Mouse (Mus musculus) heart, embryonic 15.5 days (tissue): Measurements from ENCODE around the gene Smlr1. TPM values are rescaled to one million over a fixed set of nuclear protein-coding genes. Genes with fewer than 3 reads are reported as not detected.

Experiments
- ATAC-seq: fragments of 200-750 bp; cut with Nextera tagmentation; replicated peaks from 2 replicates; pipeline ENCODE4 v1.8.0; 2017; ENCODE audit warnings: low read depth, moderate TSS enrichment; ENCODE audit not compliant: insufficient number of reproducible peaks, insufficient read depth, low FRiP score
- H3K27ac ChIP-seq: fragments of 300-500 bp; sonication (generic); 2 replicates; pipeline ENCODE4 v1.5.1; 2015; ENCODE audit warnings: mild to moderate bottlenecking, inconsistent platforms
- H3K27me3 ChIP-seq: fragments of 300-500 bp; sonication (generic); 2 replicates; pipeline ENCODE4 v1.6.1; 2015; ENCODE audit warnings: inconsistent platforms
- H3K36me3 ChIP-seq: fragments of 300-500 bp; sonication (generic); 2 replicates; pipeline ENCODE4 v1.6.1; 2015; ENCODE audit warnings: mild to moderate bottlenecking, inconsistent platforms
- H3K4me1 ChIP-seq: fragments of 300-500 bp; sonication (generic); replicated peaks from 2 replicates; pipeline ENCODE4 v1.6.1; 2015; ENCODE audit warnings: inconsistent platforms
- H3K4me2 ChIP-seq: fragments of 300-500 bp; sonication (generic); 2 replicates; pipeline ENCODE4 v1.6.1; 2015; ENCODE audit warnings: inconsistent platforms, mild to moderate bottlenecking, moderate library complexity
- H3K4me3 ChIP-seq: fragments of 300-500 bp; sonication (generic); 2 replicates; pipeline ENCODE4 v1.5.1; 2015; ENCODE audit warnings: mild to moderate bottlenecking, inconsistent platforms
- H3K9ac ChIP-seq: fragments of 300-500 bp; sonication (generic); 2 replicates; pipeline ENCODE4 v1.6.1; 2015; ENCODE audit warnings: mild to moderate bottlenecking, inconsistent platforms
- H3K9me3 ChIP-seq: fragments of 300-500 bp; sonication (generic); replicated peaks from 2 replicates; pipeline ENCODE4 v1.6.1; 2016; ENCODE audit warnings: inconsistent platforms
- WGBS: fragments of 180-500 bp; shearing (Covaris S2); methylation state at CpG from one replicate; pipeline ENCODE4 v1.1.7; 2015; ENCODE audit warnings: mixed read lengths; 5-methylcytosine and 5-hydroxymethylcytosine counted together
- polyA plus RNA-seq: library from polyadenylated mRNA; unstranded; fragments of >200 nt; fragmentation: Nextera tagmentation; extraction: Ambion mirVana; gene quantifications from 2 replicates; pipeline ENCODE4 v1.2.1, GENCODE M21; 2015

Smlr1 gene
- polyA plus RNA-seq, 1 experiment from 2014 or later, result not detected

DNA sequence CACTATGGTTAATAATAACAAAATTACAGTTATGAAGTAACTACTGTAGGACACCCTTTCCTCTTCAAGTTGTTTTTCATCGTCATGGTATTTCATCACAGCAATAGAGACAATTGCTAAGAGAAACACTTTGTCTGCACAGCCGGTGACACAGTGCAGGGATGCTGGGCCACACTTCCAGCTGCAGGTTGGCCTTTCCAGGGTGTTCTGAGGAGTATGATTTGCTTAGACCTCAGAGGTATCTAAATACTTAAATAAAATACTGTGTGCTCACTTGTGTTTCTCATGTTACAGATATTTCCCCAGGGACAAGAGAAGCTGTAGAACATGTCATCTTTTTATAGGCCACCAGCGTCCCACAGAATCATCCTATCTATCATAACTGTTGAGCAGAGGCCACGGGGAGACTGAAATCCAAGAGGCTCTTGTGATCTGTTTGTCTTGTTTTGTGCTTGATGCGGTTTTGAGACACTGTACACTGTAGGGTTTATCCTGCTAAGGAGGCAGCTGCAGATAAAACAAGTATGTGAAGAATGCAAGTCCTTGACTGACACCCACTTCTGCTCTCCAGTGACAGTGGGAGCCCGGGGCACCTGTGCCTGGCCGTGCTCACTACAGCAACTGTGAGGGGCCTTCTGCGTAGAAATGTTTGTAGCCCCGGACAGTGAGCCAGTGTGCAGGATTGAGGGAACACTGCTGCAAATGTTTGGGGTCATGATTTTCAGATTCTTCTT is 2.4 kb downstream of the Smlr1 start:
- WGBS, result 32% methylated on average over 9 of the region's 9 CpGs

DNA sequence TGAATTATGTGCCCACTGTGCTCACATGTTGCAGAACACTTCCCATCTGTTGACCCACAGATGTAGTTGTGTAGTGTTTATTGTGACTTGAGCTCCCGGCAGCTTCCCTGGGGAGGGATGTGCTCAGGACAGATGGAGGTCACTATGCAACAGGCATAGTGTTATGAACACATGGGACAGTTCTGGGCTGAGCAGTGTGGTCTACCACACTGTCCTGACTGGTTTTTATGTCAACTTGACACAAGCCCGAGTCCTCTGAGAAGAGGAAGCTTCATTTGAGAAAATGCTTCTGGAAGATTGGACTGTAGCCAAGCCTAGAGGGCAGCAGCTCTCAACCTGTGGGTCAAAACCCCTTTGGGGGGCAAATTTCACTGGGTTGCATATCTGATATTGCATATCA is 3.0 kb downstream of the Smlr1 start:
- Histone ChIP-seq H3K4me1 (peaks cover 15% of the 10 kb centered on the region), H3K4me2 (no peak overlapping the region), H3K36me3 (no peaks in the 10 kb centered on the region), H3K27me3 (no peaks in the 10 kb centered on the region), H3K9ac (no peak overlapping the region), H3K27ac (no peak overlapping the region), H3K4me3 (no peak overlapping the region), H3K9me3 (no peaks in the 10 kb centered on the region)
- 47% methylated on average over 2 of the region's 2 CpGs for WGBS
- no peak for ATAC-seq

More for the DNA sequence above, 2.4 kb downstream of the Smlr1 start:
- Histone ChIP-seq H3K4me3 (no peak overlapping the region), H3K4me2 (no peak overlapping the region), H3K9ac (no peak overlapping the region), H3K27ac (0 out of 2 replicates have a peak overlapping the region, but pooled peaks have one; percentile 8), H3K36me3 (no peaks in the 10 kb centered on the region), H3K4me1 (peaks cover 15% of the 10 kb centered on the region), H3K27me3 (no peaks in the 10 kb centered on the region), H3K9me3 (no peaks in the 10 kb centered on the region)
- no peak for ATAC-seq

DNA sequence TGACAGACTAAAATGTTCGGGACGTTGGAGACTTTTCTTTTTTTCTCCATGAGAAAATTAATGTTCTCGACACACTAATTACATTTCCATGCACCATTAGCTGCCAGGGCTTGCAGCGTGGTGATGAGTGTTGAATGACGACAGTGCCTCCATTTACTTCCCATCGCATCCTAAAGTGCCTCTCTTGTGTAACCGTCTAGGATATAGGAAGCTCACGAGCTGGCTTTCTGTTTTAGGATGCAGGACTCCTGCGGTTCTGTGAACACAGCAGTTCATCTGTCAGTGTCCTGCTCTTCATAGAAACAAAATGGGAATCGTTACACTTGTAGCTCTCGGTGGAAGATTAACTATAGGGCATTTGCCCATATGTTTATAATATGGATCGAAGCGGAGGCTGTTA is 4.7 kb downstream of the Smlr1 start:
- Histone ChIP-seq H3K9me3 (no peaks in the 10 kb centered on the region), H3K27me3 (no peaks in the 10 kb centered on the region), H3K27ac (no peak overlapping the region), H3K4me1 (peaks cover 15% of the 10 kb centered on the region), H3K4me2 (no peak overlapping the region), H3K36me3 (no peaks in the 10 kb centered on the region), H3K4me3 (no peak overlapping the region), H3K9ac (no peak overlapping the region)
- ATAC-seq, result no peak
- 69% methylated on average over 13 of the region's 13 CpGs for WGBS

DNA sequence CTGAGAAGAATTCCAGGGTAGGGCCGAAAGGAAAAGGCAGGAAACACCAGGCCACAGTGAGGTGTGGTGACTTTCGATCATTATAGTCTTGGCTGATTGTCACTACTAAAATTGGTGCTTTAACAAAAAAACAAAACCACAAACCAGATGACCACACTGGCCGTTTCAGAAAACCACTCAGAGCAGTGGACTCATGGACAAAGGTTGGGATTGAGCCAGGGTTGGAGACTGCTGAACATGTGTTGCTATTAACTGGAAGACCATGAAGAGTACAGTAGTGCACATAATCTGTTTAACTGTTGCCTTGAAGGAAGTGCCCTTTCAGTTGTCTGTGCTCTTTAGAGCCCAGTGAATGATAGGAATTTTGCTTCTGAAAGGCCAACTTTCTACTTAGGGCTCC is 8.9 kb downstream of the Smlr1 start:
- Histone ChIP-seq H3K9me3 (no peaks in the 10 kb centered on the region), H3K36me3 (peaks cover 13% of the 10 kb centered on the region), H3K4me3 (no peak overlapping the region), H3K4me2 (no peak overlapping the region), H3K9ac (no peak overlapping the region), H3K27me3 (no peaks in the 10 kb centered on the region), H3K27ac (no peak overlapping the region), H3K4me1 (no peaks in the 10 kb centered on the region)
- 69% methylated on average over 3 of the region's 3 CpGs for WGBS
- ATAC-seq, result no peak

DNA sequence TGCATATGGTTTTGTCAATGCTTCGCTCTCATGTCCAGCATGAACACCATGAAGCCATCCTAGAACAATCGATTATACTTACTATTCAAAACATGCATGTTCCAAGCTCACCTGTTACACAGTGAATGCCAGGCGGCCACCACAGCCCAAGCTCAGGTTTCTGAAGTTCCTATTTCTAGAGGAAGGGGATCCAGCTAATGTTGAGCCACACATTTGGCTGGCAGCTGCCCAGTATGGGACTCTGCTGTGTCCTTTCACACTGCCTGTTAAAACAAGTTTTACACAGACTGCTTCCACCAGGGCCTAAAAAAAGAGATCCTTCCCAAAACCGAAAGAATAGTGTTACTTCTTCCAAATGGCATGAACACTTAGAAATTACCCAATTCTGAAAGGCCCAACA is 9.4 kb downstream of the Smlr1 start:
- ATAC-seq, result no peak
- H3K27me3 ChIP-seq, result no peaks in the 10 kb centered on the region
- no peaks in the 10 kb centered on the region for H3K9me3 ChIP-seq
- H3K9ac ChIP-seq, result no peak overlapping the region
- peaks cover 16% of the 10 kb centered on the region for H3K36me3 ChIP-seq
- no peak overlapping the region for H3K27ac ChIP-seq
- no peaks in the 10 kb centered on the region for H3K4me1 ChIP-seq
- 91% methylated on average over 4 of the region's 4 CpGs for WGBS
- no peak overlapping the region for H3K4me3 ChIP-seq
- no peak overlapping the region for H3K4me2 ChIP-seq

DNA sequence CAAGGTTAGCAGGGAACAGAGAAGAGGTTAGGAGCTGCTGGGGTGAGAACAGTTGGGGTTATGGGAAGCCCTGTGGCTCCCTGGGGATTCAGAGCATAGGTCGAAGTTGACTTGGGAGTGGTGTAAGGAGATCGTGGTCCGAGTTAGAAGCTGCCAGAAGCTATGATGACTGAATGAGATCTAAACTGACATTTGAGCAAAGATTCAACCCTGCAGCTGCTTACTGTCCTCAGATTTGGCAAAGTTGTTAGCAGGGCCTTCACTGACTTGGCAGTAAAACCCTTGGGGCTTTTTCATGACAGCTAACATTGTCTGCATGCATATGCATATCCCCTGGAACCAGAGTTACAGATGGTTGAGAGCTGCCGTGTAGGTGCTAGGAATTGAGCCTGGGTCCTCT is 9.9 kb downstream of the Smlr1 start:
- no peak overlapping the region for H3K27ac ChIP-seq
- no peaks in the 10 kb centered on the region for H3K9me3 ChIP-seq
- ATAC-seq, result no peak
- no peaks in the 10 kb centered on the region for H3K27me3 ChIP-seq
- H3K4me2 ChIP-seq, result no peak overlapping the region
- H3K4me1 ChIP-seq, result no peaks in the 10 kb centered on the region
- peaks cover 16% of the 10 kb centered on the region for H3K36me3 ChIP-seq
- H3K4me3 ChIP-seq, result no peak overlapping the region
- 71% methylated on average over 4 of the region's 4 CpGs for WGBS
- no peak overlapping the region for H3K9ac ChIP-seq

DNA sequence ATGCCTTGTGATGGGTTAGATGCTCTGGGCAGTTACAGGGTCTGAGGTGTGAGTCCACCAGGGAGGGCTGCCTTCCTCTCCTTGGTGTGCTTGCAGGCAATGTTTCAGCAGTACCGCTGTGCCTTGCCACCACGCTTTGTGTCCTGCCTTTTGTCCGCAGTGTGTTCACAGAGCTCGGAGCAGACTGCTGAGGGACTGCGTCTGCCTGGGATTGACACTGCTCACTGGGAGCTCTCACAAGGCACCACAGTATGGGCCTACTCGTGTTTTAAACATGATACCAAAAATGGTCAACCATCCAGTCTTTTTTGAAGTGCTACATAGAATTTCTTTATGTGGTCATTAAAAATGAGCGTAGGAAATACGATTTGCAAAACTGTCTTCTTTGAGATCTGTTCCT is 12.3 kb downstream of the Smlr1 start:
- no peak overlapping the region for H3K27ac ChIP-seq
- H3K9me3 ChIP-seq, result no peaks in the 10 kb centered on the region
- peaks cover 16% of the 10 kb centered on the region for H3K36me3 ChIP-seq
- no peak overlapping the region for H3K9ac ChIP-seq
- no peaks in the 10 kb centered on the region for H3K4me1 ChIP-seq
- no peaks in the 10 kb centered on the region for H3K27me3 ChIP-seq
- no peak for ATAC-seq
- WGBS, result 92% methylated on average over 8 of the region's 8 CpGs
- no peak overlapping the region for H3K4me2 ChIP-seq
- H3K4me3 ChIP-seq, result no peak overlapping the region

DNA sequence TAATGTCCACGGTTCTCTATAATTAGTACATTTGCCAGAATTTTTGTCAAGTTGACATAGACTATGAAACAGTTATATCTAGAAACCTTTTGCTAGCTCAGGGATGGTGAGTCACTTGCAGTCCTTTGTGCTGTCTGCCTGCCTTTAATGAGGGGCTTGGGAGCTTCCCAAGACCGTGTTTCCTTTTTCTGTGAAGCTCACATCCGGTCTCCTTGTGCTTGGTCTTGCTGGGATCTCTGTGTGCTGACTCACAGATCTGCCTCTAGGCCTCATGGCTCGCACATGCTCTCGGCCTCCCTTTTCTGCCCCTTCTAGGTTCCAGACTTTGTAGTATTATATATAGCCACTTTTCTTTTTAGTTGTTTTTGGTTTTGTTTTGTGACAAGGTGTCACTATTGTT is 15.6 kb downstream of the Smlr1 start:
- no peak for ATAC-seq
- Histone ChIP-seq H3K27me3 (no peaks in the 10 kb centered on the region), H3K36me3 (peaks cover 27% of the 10 kb centered on the region), H3K4me2 (no peak overlapping the region), H3K9ac (no peak overlapping the region), H3K4me3 (no peak overlapping the region), H3K27ac (peak overlapping the region; percentile 24; the same call in 1 of the 2 replicates), H3K9me3 (no peaks in the 10 kb centered on the region), H3K4me1 (no peaks in the 10 kb centered on the region)
- WGBS, result 62% methylated on average over 5 of the region's 5 CpGs

DNA sequence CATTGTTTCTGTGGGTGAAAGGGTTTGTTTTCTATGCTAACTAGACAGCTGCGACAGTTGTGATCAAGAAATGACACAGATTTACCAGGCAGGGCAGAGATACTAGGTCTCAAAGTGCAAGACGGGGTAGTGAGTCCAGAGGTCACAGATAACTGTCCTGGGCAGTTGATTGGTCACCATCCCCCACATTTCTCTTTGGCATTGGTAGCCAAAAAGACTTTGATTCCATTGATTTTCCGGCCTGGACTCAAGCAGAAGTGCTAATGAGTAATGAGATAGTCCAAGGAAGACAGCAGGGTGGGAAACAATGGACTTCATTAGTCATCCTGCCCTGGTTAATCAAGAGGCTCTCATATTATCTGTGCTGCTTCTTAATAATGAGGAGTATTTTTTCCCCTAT is 16.1 kb downstream of the Smlr1 start:
- peak overlapping the region; percentile 24; the same call in 1 of the 2 replicates for H3K27ac ChIP-seq
- H3K4me1 ChIP-seq, result no peaks in the 10 kb centered on the region
- no peak overlapping the region for H3K9ac ChIP-seq
- ATAC-seq, result no peak
- 58% methylated on average over 3 of the region's 3 CpGs for WGBS
- H3K4me2 ChIP-seq, result no peak overlapping the region
- H3K4me3 ChIP-seq, result no peak overlapping the region
- H3K27me3 ChIP-seq, result no peaks in the 10 kb centered on the region
- peaks cover 32% of the 10 kb centered on the region for H3K36me3 ChIP-seq
- H3K9me3 ChIP-seq, result no peaks in the 10 kb centered on the region

DNA sequence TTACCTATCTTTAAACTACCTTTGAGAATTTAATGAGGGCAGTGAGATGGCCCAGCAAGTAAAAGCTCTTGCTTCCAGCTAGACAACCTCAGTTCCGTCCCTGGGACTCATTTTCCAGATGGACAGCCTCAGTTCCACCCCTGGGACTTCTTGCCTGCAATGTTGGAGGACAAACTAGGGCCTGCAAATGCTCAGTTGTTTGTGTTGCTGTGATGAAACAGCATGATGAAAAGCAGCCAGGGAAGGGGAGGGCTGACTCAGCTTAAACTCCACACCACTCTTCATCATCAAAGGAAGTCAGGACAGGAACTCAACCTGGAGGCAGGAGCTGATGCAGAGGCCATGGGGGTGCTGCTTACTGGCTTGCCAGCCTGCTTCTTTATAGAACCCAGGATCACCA is 22.2 kb downstream of the Smlr1 start:
- H3K27me3 ChIP-seq, result no peaks in the 10 kb centered on the region
- peaks cover 20% of the 10 kb centered on the region; the same call in 1 of the 2 replicates for H3K36me3 ChIP-seq
- no peak overlapping the region for H3K4me3 ChIP-seq
- 49% methylated on average over 1 of the region's 1 CpGs for WGBS
- no peak overlapping the region for H3K9ac ChIP-seq
- H3K4me1 ChIP-seq, result no peaks in the 10 kb centered on the region
- no peaks in the 10 kb centered on the region for H3K9me3 ChIP-seq
- no peak overlapping the region for H3K27ac ChIP-seq
- no peak for ATAC-seq
- no peak overlapping the region for H3K4me2 ChIP-seq

DNA sequence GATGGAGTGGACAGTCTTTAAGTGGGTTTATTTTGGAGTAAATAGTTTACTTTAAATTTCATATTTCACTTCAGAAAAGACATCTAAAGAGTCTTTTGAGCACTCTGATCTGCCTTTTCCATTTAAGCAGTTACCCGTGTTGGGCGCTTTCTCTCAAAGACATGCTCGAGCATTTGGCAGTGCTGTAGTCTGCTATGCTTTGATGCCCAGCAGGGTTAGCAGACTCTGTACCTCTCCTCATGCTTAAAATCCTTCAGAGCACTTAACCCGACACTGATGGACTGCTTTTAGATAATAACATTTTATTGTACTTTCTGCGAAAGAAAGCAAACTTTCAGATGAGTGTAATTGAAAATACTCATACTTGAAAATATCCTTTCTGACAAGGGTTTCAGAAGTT is 32.8 kb downstream of the Smlr1 start:
- Histone ChIP-seq H3K27me3 (no peaks in the 10 kb centered on the region), H3K9me3 (no peaks in the 10 kb centered on the region), H3K27ac (no peak overlapping the region), H3K4me1 (no peaks in the 10 kb centered on the region), H3K4me3 (no peak overlapping the region), H3K36me3 (peaks cover 37% of the 10 kb centered on the region), H3K9ac (no peak overlapping the region), H3K4me2 (no peak overlapping the region)
- 76% methylated on average over 5 of the region's 5 CpGs for WGBS
- ATAC-seq, result no peak
